Mouse (Mus musculus): ENCODE data around the gene Papolg. TPM values are rescaled to one million over a fixed set of nuclear protein-coding genes. Genes with fewer than 3 reads are reported as not detected.

Gene Papolg
- polyA plus RNA-seq, 1 experiment, result 3.7 TPM

DNA sequence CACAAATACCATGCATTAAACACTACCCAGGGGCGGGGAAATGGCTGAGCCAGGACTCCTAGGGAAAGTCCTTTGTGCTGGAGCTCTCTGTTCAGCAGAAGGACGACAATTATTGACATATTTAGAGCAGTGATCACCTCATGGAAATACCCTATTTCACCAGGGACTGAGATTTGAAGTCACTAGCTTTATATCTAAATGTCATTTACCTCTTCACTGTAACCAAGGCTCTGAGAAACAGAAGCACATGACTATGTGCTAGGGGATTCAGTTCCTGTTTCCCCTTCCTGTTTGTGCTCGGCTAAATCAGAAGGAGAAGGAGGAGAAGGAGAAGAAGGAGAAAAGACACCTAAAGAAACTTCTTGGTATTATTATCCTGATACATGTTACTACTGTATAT, 71.8 kb downstream of the Papolg start:
- no peaks in the 10 kb centered on the region for H3K27me3 ChIP-seq (ENCODE audit: control insufficient read depth, insufficient read depth, low read length)
- DNase-seq (ENCODE audit: low read depth in 1 of 2, low spot score in 2 of 2), result peak in 1 of 2 experiments; percentile 69
- no peak overlapping the region for H3K4me3 ChIP-seq (ENCODE audit: extremely low read depth, insufficient read depth, insufficient read length)
- no peaks in the 10 kb centered on the region for H3K36me3 ChIP-seq (ENCODE audit: control insufficient read depth, insufficient read depth, low read length)
- H3K4me1 ChIP-seq (ENCODE audit: control insufficient read depth, insufficient read depth, insufficient read length), result peaks cover 18% of the 10 kb centered on the region; the same call in 1 of the 2 replicates
- WGBS, result 37% methylated on average over 3 of the region's 3 CpGs
- H3K27ac ChIP-seq (ENCODE audit: insufficient read depth, low read length), result peak overlapping the region; percentile 54; the same call in 1 of the 2 replicates
- TF ChIP-seq POLR2A (IDR thresholded peaks at IDR 0.05; ENCODE audit: low read depth, low read length), result no peak

DNA sequence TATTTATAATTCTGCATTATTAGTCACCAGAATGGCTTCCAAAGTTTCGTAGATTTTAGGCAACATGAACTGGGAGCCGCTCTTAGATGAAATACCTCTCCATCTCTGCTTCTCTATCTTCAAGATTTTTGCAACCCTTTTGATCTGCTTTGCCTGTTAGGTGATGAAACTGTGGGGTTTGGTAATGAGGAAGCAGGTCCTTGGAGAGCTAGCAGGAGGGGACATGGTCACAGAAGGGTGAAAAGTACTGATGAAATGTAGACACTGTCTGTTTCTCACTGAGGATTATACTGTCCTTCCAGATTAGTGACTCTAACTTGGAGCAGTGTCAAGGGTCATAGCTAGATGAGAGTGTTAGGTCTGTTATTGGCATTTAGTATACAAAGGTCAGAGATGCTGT, 73.4 kb downstream of the Papolg start:
- no peak for TF ChIP-seq CTCF (IDR thresholded peaks at IDR 0.05; ENCODE audit: extremely low read depth, insufficient read depth, insufficient read length, insufficient replicate concordance)
- TF ChIP-seq POLR2A (IDR thresholded peaks at IDR 0.05; ENCODE audit: low read depth, low read length), result no peak
- no peaks in the 10 kb centered on the region for H3K27me3 ChIP-seq (ENCODE audit: control insufficient read depth, insufficient read depth, low read length)
- DNase-seq (ENCODE audit: low read depth in 1 of 2, low spot score in 2 of 2), result no peak
- H3K36me3 ChIP-seq (ENCODE audit: control insufficient read depth, insufficient read depth, low read length), result no peaks in the 10 kb centered on the region
- peaks cover 18% of the 10 kb centered on the region; the same call in 1 of the 2 replicates for H3K4me1 ChIP-seq (ENCODE audit: control insufficient read depth, insufficient read depth, insufficient read length)
- no peak overlapping the region for H3K4me3 ChIP-seq (ENCODE audit: extremely low read depth, insufficient read depth, insufficient read length)
- WGBS, result 86% methylated on average over 2 of the region's 2 CpGs
- H3K27ac ChIP-seq (ENCODE audit: insufficient read depth, low read length), result peak overlapping the region; percentile 65; the same call in 1 of the 2 replicates

DNA sequence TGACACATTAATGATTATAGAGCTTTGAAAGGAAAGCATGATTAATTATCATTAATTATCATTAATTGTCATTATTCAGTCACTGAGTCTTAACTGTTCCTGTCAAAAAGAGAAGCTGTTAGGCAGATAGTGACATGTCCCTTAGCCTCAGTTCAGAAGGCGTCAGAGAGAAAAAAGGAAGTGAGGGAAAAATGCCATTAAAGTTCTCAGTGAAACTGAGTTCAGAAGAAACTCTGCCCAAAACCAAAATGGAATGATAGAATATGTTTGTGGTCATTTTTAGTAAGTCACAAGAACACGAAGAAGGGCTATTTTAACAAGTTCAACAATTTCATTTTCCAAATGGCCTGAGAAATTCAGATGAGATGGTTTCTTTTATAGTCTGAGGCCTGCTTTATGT, 74.1 kb downstream of the Papolg start:
- 20% methylated on average over 2 of the region's 2 CpGs for WGBS
- no peak for DNase-seq (ENCODE audit: low read depth in 1 of 2, low spot score in 2 of 2)
- Histone ChIP-seq H3K36me3 (ENCODE audit: control insufficient read depth, insufficient read depth, low read length) (no peaks in the 10 kb centered on the region), H3K27ac (ENCODE audit: insufficient read depth, low read length) (no peak overlapping the region), H3K4me3 (ENCODE audit: extremely low read depth, insufficient read depth, insufficient read length) (no peak overlapping the region), H3K27me3 (ENCODE audit: control insufficient read depth, insufficient read depth, low read length) (no peaks in the 10 kb centered on the region), H3K4me1 (ENCODE audit: control insufficient read depth, insufficient read depth, insufficient read length) (peaks cover 18% of the 10 kb centered on the region; the same call in 1 of the 2 replicates)
- TF ChIP-seq POLR2A (IDR thresholded peaks at IDR 0.05; ENCODE audit: low read depth, low read length) (no peak), CTCF (IDR thresholded peaks at IDR 0.05; ENCODE audit: extremely low read depth, insufficient read depth, insufficient read length, insufficient replicate concordance) (no peak)

DNA sequence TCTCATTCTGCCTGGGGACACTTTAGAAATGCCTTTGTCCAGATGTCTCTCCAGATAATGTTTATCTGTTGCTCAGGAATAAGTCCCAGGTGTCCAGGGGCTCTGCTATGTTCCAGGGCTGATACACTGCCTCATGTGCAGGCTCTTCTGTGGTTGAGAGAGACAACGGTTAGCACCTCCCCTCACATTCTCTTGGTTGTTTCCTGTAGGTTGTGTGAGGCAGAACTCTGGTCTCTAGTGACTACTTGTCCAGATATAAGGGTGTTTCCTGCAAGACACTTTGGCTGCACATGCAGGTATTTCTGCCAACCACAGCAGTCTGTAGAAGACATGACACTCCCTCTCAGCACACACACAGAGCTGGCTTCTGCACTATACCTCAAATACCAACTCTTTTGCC, 76.3 kb downstream of the Papolg start:
- WGBS, result 8% methylated on average over 1 of the region's 1 CpGs
- Histone ChIP-seq H3K4me1 (ENCODE audit: control insufficient read depth, insufficient read depth, insufficient read length) (peaks cover 18% of the 10 kb centered on the region; the same call in 1 of the 2 replicates), H3K4me3 (ENCODE audit: extremely low read depth, insufficient read depth, insufficient read length) (no peak overlapping the region), H3K27ac (ENCODE audit: insufficient read depth, low read length) (0 out of 2 replicates have a peak overlapping the region, but pooled peaks have one; percentile 27), H3K27me3 (ENCODE audit: control insufficient read depth, insufficient read depth, low read length) (no peaks in the 10 kb centered on the region), H3K36me3 (ENCODE audit: control insufficient read depth, insufficient read depth, low read length) (no peaks in the 10 kb centered on the region)
- TF ChIP-seq CTCF (IDR thresholded peaks at IDR 0.05; ENCODE audit: extremely low read depth, insufficient read depth, insufficient read length, insufficient replicate concordance), result no peak
- TF ChIP-seq POLR2A (IDR thresholded peaks at IDR 0.05; ENCODE audit: low read depth, low read length), result no peak
- DNase-seq (ENCODE audit: low read depth in 1 of 2, low spot score in 2 of 2), result no peak

Other genes starting within 250 kb of the Papolg start
- gene Pus10, start 229.6 kb downstream of the Papolg start, polyA plus RNA-seq (2012; rRNA removed), result 1.5 TPM in 2 replicates
- 2.6 and 2.9 TPM in 2 replicates for gene Pex13, start 229.3 kb downstream of the Papolg start, polyA plus RNA-seq (2012; rRNA removed)
- 12.4 and 13.6 TPM in 2 replicates for gene Rel, start 124.3 kb downstream of the Papolg start, polyA plus RNA-seq (2012; rRNA removed)
- gene A830031A19Rik, start 179.8 kb upstream of the Papolg start, polyA plus RNA-seq (2012; rRNA removed), result not detected in 2 replicates
- 24.2 and 26.2 TPM in 2 replicates for gene Bcl11a, start 182.8 kb upstream of the Papolg start, polyA plus RNA-seq (2012; rRNA removed)